Mouse (Mus musculus): ENCODE results near the gene Polr2j.
"Not testable (repeated sequence)": the region's sequence is repeated elsewhere in the genome, so short reads cannot be mapped to it uniquely, and the experiment has no call there.

The Polr2j gene

DNA sequence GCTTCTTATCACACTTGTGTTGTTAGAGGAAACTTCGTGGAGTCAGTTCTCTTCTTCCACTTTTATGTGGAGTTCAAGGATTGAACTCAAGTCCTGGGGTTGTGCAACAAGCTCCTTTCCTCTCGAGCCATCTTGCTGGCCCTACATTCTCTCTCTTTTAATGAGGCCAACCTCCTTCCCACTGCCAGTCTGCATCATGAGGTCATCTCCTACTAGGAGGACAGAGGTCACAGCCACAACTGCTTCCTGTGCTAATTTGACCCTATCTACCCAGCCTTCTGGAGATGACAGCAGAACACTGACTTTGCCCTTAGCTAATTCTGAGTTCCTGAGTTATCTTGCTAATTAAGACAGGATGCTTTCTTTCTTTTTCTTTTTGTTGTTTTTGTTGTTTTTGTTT, 7.9 kb upstream of the Polr2j start:
- no peak for DNase-seq (ENCODE audit: low read depth)

DNA sequence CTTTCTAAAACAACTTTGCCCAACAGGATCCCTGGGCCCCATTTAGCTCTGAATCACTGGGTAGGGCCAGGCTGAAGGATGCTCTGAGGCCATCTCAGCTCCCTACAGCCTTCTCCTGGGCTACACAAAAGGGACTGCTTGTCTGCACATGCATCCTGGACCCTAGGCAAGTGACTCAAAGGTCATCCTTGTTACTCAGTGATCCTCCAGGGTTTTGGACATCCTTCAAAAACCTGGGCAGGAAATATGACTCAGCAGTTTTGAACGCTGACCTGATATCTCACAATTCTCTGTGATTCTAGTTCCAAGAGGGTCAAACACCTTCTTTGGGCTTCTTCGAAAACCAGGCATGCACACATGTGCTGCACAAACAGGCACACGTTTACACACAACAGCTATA, 7.4 kb upstream of the Polr2j start:
- no peak for DNase-seq (ENCODE audit: low read depth)

DNA sequence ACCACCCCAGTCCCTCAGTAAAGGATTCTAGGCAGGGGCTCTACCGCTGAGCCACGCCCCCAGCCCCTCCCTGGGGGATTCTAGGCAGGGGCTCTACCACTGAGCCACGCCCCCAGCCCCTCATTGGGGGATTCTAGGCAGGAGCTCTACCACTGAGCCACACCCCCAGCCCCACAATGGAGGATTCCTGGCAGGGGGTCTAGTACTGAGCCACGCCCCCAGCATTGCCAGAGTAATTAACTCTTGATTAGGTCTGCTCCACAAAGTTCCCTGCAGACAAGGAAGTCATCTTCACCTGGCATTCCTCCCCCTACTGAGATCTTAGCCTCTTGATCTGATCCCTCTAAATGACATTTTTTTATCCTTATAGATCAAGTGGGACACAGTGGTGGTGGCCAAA, 2.9 kb upstream of the Polr2j start:
- not testable (repeated sequence) for DNase-seq (ENCODE audit: low read depth)

DNA sequence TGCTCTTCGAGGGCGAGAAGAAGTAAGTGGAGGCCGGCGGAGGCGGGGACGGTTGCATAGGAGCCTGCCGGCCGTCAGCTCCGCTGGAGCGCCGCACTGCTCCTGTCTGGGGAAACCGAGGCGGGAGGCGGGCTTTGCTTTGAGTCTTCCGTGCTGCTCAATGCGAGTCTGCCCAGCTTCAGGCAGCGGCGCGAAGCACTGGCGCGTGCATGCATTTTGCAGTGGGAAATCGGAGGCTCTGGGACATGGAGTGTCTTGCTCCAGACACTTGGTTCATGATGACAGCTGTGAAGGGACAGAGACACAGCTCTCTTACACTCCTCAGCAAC, 317 bp downstream of the Polr2j start:
- DNase-seq (ENCODE audit: low read depth): no peak

DNA sequence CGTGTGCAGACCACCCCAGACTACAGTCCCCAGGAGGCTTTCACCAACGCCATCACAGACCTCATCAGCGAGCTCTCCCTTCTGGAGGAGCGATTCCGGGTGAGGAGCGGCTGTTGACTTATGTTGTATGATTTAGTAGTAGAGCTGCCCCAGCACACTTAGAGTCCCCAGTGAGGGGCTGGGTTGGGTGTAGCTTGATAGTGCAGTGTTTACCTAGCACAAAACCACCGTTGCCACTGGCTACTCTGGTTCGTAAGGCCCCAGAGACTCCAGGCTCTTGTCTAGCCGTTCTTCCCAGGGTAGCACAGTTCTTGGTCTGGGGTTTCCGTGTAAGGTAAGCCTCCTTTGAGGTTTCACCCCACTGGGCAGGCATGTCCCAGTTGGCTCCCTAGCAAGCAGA, 5.7 kb downstream of the Polr2j start:
- no peak for DNase-seq (ENCODE audit: low read depth)

- peak; percentile 99 for DNase-seq (ENCODE audit: low read depth)
Observed at GRCm38 (mm10) chr5:136135571-136136291, 19.3 kb downstream of the Polr2j start, which contains the start of the genes Lrwd1 and Alkbh4. Lrwd1 (minus strand) TSS chr5:136136074. Alkbh4 (plus strand) TSS chr5:136136146.

DNA sequence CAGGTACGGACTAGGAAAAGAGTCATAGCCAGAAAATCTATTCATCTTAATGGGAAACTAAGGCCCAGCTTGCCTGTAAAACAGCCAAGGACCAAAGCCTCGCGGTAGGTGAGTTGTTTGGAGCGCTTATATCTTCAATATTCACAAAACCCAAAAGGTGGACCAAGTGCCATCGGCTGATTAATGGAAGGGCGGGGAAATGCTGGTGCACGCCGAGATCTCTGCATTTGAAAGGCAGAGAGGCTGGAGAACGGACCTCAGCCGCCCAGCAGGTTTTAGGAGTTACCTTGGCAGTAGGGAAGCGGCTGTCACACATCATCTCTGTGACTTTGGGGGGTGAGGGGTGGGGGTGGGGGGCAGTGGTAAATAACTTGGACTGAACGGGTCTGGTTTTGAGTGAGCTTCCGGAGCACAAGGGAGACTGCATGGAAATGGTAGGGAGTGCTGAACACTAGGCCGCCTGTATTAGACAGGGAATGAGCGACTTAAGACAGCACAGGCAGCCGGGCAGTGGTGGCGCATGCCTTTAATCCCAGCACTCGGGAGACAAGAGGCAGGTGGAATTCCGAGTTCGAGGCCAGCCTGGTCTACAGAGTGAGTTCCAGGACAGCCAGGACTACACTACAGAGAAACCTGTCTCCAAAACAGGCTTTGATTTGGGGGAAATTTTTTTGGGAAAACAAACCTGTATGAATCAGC, 20.0 kb downstream of the Polr2j start:
- no peak for DNase-seq (ENCODE audit: low read depth)

DNA sequence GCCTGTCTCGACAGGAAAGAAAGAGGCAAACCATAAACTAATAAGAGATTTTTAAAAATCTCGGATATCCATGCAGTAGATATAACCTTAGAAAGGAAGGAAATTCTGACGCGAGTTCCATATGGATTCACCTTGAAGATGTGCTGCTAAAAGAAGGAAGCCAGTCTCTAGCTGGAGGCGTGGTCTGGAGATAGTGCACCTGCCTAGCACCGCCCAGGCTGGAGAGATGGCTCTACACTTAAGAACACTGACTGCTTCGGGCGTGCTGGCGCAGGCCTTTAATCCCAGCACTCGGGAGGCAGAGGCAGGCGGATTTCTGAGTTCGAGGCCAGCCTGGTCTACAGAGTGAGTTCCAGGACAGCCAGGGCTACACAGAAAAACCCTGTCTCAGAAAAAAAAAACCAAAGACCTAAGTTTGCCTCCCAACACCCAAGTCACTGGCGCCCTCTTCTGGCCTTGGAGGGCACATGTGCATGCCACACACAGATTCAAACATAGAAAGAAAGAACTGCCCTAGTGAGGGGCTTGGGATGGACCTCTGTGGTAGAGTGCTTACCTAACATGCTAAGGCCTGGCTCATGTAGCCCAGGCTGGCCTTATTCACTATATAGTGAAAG, 21.3 kb downstream of the Polr2j start:
- DNase-seq (ENCODE audit: low read depth): peak; percentile 89

DNA sequence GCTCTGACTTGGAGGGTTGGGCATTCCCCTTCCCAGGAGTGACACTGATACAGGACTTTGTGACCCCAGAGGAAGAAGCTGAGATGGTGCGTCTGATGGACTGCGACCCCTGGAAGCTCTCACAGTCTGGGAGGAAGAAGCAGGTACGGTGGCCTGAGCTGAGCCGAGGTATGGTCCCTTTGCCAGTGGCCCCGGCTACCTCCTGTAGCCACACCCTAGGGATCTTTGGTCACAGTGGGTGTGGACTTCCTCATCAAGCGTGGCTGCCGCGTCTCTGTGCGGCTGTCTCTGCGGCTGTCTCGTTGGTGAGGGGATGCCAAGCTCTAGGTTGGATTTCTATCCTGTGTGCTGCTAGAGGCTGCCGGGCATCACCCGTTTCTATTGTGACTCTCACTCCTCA, 23.0 kb downstream of the Polr2j start:
- no peak for DNase-seq (ENCODE audit: low read depth)

- no peak for DNase-seq (ENCODE audit: low read depth)
Observed at GRCm38 (mm10) chr5:136140057-136140482, 23.6 kb downstream of the Polr2j start.

- DNase-seq (ENCODE audit: low read depth): peak; percentile 59
Observed at GRCm38 (mm10) chr5:136142746-136143145, 26.3 kb downstream of the Polr2j start.

DNA sequence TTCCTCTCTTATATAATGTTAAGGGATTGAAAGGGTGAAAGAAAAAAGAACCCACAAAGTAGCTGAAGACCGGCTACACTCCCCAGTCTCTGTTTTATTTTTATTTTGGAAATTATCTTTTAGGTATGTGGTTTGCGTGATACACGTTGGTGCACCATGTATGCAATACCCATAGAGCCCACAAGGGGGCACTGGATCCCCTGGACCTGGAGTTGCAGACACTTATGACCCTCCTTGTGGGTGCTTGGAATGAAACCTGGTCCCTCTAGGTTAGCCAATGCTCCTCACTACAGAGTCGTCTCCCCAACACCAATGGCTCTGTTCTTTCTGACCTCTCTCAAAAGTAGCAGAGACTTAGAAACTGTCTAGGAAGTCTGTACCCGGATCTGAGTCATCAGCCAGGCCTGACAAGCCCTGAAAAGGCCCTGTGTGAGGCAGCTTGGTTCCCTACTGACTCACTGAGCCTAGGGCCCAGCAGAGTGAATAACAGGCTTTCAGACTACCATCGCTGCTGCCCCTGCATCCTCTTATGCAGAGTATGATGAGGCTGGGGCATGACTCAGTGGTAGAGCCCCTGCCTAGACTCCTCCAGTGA, 26.8 kb downstream of the Polr2j start:
- DNase-seq (ENCODE audit: low read depth): peak; percentile 60

DNA sequence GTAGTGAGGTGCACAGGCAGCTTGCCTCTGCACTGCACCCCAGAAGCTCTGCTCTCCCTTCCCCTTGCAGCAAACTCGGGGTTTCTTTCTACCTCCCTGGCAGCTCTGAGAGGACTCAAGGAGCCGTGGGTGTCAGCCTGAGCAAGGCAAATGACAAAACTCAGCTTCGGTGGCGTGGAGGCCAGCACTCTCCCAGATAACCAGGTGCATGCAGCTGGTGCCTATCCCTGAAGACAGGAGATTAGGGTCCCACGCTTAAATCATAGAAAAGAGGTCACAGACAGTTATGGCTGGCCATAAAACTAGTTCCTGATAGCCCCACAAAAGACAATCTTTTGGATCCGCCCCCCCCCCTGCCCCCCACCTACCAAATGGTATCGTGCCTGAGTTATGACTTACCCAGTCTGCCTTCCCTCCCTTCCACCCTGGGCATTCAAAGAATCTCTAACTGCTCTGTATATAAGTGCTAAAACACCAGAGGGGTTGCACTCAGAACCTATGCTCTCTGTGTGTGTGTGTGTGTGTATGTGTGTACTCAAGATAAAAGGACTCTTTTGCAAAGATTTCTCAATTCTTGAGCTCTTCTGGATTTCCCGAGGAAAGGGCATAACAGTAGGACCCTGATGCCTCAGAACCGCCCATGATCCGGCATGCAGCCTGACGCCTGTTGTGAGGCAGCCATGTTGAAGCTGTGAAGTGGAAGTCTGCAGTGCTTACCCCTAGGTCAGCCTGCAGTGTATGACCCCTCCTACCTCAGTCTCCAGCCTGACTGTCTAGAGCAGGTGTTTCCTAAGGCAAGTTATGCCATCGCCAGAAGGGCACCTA, 28.4 kb downstream of the Polr2j start:
- no peak for DNase-seq (ENCODE audit: low read depth)

- DNase-seq (ENCODE audit: low read depth): peak; percentile 73
Observed at GRCm38 (mm10) chr5:136146936-136147335, 30.5 kb downstream of the Polr2j start.

DNA sequence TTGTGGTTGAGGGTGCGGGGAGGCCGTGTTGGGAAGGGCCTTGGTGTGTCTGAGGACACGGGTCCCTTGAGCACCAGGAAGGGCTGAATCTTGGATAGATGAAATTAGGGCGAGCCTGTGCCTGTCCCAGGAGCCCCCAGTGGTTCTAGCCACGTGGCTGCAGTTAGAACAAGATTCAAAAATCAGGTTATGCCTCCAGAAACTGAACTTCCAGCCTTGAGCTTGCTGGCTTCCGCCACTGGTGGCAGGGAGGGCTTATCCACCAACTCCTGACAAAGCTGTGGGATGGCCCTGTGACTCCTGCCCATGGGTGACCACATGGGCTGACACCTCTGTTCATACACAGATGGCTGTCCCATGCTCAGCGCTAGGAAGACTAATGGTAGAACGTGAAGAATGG, 31.3 kb downstream of the Polr2j start:
- peak; percentile 29 for DNase-seq (ENCODE audit: low read depth)

DNA sequence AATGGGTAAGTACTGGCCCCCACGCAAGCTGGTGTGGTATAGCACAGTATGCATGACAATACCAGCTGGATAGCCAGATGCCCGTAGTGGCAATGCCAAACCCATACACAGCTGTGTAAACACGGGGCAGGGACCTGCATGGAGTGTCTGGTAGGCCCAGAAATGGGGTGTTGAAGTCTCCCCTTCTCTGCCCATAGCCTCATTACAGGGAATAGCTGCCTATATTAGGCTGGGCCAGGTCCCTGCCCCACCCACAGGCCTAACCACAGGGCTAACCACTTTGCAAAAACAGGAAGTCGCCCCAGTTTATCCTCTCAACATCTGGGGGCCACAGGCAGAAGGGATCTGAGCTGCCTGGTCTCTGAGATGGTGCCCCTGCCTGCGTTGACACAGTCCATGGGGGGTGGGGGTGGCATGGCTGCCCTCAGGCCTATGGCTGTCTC, 32.7 kb downstream of the Polr2j start:
- DNase-seq (ENCODE audit: low read depth): peak; percentile 66

GRCm38 (mm10) chr5:136152365-136152764, 35.9 kb downstream of the Polr2j start:
- no peak for DNase-seq (ENCODE audit: low read depth)

DNA sequence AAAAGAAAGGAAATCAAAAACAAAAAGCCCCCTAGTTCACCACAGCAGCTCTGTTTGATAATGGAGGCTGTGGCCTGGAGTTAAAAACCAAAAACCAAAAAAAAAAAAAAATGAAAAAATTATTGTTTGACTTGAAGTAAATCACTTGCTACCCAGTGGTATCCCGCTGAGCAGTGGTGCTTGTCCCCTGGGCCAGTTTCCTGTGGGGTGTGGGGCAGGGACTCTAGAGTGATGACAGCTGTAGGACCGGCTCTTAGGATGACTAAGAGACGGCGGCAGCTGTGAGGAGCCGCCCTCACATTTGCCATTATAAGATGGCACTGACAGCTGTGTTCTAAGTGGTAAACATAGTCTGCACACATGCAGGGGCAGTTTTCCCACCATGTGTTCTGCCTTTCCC, 39.0 kb downstream of the Polr2j start:
- DNase-seq (ENCODE audit: low read depth): peak; percentile 64

DNA sequence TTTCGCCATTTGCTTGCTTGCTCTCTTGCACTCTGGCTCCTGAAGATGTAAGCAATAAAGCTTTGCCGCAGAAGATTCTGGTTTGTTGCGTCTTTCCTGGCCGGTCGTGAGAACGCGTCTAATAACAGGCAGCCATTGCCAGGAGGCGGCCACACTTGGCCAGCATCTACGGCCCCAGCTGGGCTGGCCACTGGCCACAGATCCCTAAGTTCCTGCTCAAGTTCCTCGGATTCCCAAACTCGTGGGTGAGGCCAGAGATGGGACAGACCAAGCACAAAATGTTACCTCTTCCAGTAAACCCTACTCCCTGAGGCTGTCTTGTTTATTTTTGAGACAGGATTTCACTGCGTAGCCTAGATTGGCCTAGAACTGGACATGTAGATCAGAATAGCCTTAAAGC, 43.7 kb downstream of the Polr2j start:
- DNase-seq (ENCODE audit: low read depth): not testable (repeated sequence)

GRCm38 (mm10) chr5:136163807-136164474, 47.5 kb downstream of the Polr2j start:
- DNase-seq (ENCODE audit: low read depth): no peak

DNA sequence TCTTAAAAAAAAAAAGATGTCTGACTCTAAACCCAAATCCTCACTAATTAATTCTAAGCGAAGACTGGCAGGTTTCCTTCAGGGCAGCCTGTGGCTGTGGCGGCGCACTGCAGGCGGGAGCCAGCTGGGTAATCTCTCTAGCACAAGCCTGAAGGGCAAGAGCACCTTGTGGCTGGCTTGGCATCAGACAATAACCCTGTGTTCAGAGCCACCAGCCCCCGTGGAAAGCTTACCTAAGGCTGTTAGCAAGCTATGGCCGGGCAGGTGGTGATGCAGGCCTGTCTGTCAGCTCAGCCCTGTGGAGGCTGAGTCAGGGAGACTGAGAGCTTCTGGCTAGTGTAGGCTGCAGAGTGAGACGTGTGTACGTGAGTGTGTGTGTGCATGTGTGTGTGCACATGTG, 48.8 kb downstream of the Polr2j start:
- DNase-seq (ENCODE audit: low read depth): no peak
